Mouse (Mus musculus): ENCODE data around the gene Elmo2.

Elmo2 gene

GRCm38 (mm10) chr2:165256213-165256612, 70.1 kb downstream of the Elmo2 start:
- DNase-seq = no peak

DNA sequence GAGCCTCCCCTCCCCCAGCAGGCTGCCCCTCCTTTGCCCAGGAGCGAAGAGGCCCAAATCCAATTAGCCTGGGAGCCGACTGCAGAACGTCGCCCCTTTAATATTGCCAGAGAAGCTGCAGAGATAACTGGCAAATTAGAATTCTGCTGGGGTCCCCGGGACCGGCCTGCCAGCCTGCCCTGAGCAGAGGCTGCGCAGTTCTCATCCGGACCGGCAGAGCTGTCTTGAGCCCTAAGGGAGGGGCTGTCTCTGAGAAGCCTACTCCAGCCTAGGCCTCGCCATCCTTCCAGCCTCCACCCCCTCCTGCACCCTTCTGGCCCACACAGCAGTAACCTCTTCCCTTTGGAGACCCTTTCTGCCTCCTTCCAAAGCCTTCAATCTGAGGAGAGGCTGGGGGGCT, 72.4 kb downstream of the Elmo2 start:
- DNase-seq = no peak

DNA sequence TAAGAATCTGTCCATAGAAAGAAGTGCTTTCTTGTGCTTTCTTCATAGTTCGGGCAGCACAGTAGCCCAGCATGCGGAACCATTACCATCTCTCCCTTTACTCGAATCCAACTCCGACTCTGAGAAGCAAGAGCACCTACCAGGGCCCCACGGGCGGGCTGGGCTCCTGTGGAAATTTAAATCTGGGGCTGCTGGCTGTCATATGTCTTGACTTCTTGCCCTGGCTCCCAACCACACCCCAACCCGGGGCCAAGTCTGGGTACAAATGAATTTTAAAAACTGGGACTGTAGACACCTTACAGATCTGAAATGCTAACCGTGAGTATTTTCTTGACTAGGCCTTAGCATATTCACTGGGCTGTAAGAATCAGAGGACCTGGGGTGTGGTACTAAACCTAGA, 73.0 kb downstream of the Elmo2 start:
- DNase-seq = no peak

- DNase-seq = no peak
These were observed 73.5 kb downstream of the Elmo2 start for GRCm38 (mm10) chr2:165252801-165253200.

GRCm38 (mm10) chr2:165252381-165252780, 73.9 kb downstream of the Elmo2 start:
- DNase-seq = peak; percentile 57 to 58

DNA sequence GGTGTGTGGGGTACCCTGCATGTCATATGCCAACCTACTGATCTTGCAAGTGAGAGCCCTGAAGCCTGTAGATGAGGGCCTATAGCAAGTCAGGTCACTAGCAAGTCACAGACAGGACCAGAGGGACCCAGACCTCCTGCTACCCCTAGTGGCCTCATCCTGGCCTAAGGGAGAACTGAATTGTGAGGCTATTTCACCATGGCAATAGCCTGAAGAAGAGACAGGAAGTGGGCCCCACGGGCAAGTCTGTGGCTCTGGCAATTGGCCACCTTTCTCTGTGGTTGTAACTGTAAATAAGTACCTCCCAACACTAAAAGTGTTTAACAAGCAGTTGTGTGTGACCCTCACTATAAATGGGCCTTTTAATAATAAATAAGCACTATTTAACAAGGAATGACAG, 75.4 kb downstream of the Elmo2 start:
- no peak for DNase-seq

DNA sequence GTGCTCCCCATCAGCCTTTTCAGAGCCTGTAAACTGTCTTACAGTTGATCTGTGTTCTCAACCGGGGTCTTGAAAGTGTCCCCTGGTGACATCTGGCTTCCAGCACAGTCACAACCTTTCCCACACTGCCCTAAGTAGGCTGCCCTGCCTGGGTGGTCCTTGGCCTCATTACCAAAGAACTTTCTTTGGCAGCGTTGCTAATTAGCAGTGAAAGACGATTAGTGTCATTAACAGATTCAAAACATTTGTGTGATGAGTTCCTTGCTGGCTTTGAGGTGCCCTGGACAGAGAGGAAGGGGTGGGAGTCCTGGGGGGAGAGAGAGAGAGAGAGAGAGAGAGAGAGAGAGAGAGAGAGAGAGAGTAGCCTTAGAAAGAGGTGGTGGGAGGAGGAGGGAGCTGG, 77.3 kb downstream of the Elmo2 start:
- no peak for DNase-seq

DNA sequence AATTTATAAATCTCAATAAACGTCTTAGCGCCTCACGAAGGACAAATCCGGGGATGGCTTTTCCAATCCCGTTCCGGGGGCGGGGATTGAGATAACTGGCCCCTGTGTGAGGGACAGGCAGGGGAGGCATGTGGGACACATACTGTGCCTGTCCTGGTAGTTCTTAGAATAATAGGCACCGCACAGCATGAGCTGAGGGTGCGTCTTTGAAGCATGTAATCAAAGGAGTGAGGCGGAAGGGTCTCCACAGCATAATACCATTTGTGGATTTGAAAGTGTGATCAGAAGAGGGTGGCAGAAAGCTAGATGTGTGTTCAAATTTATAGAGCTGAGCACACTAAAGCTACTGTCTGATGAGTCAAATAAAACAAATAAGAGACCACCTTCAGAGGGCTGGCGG, 79.9 kb downstream of the Elmo2 start:
- no peak for DNase-seq

DNA sequence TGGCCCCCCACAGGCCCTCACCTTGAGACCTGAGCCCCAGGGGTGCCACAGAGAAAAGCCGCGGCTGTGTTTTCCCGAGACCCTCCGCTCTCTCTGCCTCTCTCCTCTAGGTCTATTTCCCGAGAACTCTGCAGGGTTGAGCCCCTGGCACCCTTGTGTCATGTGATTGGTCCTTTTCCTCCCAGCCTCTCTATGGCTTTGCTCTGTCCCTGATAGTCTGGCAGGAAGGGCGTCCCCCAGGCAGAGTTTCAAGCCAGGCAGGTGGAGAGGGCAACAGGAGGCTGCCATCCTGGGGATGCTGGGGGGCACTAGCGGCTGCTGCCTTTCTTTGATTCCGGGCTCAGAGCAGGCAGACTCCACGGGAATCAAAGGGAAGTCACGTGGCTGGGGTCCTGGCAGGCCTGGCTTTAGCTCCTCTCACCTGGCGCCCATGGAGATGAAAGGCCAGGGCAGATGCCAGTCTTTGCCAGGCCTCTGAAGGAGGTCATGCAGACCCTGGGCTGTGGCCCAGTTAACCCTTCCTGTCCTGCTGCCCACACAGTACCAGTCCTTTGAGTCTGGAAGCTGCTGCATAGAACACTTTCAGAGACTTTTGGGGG, 83.1 kb downstream of the Elmo2 start:
- DNase-seq = no peak

GRCm38 (mm10) chr2:165242575-165242974, 83.7 kb downstream of the Elmo2 start:
- no peak for DNase-seq

DNA sequence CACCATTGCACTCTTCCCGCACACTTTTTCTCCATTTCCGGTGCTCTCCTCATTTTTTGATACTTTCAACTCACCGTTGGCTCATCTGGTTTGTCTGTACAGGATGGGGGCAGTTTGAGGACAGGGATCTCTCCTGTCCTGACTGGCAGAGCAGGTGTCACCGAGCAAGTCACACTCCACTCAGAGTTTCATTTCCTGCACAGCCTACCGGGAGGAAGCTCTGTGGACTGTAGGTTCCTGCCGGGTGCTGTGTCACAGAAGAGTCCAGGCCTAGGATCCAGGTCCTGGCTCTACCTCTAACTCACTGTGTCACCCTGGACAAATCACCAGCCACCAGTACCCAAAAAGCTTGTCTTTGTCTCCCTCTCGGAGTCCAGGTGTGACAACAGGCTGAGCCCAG, 84.5 kb downstream of the Elmo2 start:
- DNase-seq = no peak

GRCm38 (mm10) chr2:165240371-165240770, 85.9 kb downstream of the Elmo2 start:
- DNase-seq = no peak

DNA sequence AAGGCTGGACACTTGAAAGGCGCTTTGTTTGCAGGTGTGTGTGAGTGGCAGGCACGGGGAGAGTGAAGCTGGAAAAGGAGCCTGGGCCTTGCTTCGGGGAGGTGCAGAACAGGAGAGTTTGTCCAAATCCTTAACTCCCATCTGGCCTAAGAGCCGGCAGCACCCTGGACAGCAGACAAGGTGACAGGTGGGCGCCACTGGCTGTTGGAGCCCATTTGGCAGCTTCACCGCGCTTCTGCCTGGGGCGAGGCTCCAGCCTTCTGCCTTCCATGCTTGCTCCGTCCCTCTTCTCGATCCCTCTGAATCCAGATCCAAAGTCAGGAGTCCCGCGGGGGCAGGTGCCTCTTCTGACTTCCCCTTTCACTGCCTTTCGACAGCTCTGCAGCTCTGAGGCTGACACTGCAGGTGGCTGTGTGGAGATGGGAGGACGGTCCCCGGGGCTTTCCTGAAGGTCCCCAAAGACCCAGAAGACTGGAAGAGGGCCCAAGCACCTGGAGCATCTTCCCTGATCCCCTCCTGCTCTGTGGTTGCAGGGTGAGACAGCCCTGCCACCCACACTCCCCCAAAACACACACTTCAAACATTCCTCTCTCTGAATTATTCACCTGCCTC, 86.6 kb downstream of the Elmo2 start:
- DNase-seq = no peak

GRCm38 (mm10) chr2:165238416-165239145, 87.7 kb downstream of the Elmo2 start:
- DNase-seq = no peak
